Mouse (Mus musculus) embryo, embryonic 11 days (tissue): ENCODE results near the gene Olfr1390.
"Not testable (repeated sequence)": the region's sequence is repeated elsewhere in the genome, so short reads cannot be mapped to it uniquely, and the experiment has no call there.

ENCODE experiments used
- DNase-seq: peaks from one replicate; pipeline ENCODE4 v3.0.0-alpha.2; 2015

Olfr1390 gene

DNA sequence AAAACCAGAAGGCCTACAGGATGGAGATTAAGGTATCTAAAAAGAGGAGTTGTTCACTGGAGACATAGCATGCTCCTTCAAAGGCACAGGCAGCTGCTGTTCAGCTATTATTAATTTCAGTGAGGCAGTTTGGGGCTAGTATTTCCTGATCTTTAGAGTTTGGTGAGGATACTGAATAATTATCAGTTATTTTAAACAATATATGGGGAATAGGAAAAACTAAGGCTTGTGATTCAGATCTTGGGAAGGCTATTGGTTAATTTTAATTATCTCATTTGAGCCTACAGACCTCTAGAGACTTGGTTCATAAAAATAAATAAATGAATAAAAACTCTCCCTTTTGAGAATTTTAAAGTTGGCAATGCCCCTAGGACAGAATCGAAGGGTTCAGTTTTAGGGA is at the start of gene Olfr1390:
Gene Olfr1390, plus strand, starts transcription at position 301 of the 400 bp plus-strand sequence.
- no peak for DNase-seq

DNA sequence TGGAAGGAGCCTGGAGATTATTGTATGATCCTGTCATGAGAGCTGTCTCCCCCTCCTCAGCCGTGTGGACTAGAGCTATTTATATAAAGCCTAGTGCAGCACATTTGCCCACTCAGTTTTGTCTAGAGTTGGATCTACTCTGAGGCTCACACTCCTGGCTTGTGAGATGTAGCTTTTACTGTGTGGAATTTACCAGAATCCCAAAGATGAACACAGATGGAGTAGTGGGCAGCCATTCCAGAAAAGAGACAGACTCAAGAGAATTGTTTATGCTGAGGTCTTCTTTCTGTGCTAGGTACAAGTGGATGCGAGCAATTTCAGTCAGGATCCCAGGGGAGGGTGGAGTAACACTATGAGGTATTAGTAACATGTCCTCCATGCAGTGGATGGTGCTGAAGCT is 47.7 kb upstream of the Olfr1390 start:
- no peak for DNase-seq

DNA sequence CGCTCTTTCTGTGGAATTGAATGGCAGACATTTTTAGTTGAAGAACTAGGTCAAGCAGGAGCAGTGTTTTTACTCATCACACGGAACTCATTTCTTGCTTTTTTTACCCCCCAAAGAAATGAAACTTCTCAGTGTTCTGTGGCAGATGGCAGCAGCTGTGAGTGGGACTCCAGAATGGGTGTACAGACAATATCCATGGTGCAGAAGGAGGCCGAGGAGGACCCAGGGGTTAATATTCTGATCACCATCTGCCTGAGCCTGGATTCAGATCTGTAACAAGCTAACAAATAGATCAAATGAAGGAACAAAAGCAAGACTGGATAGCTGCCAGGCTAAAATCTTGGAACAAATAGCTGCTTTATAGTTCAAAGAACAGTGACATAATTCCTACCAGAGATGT is 42.2 kb upstream of the Olfr1390 start:
- DNase-seq: no peak

DNA sequence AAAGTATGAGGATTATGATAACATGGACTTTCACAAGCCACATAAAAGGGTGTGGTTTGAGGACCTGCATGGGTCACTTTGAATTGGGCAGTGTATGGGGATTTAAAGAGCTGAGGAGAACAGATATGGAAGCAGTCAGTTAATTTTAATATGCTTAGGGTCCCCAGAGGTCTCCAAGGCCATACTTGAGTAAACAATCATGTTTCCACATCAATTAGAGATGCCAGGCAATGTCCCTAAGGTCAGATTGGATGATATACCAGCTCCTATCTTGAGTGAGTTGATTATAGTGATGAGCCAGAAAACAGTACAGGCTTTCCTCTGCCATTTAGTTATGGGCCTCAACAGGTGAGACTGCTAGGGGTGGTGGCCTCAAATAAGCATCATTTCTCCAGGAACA is 30.5 kb upstream of the Olfr1390 start, which contains the start of gene Olfr10:
Gene Olfr10, plus strand, starts transcription at position 301 of the 400 bp plus-strand sequence.
- no peak for DNase-seq

DNA sequence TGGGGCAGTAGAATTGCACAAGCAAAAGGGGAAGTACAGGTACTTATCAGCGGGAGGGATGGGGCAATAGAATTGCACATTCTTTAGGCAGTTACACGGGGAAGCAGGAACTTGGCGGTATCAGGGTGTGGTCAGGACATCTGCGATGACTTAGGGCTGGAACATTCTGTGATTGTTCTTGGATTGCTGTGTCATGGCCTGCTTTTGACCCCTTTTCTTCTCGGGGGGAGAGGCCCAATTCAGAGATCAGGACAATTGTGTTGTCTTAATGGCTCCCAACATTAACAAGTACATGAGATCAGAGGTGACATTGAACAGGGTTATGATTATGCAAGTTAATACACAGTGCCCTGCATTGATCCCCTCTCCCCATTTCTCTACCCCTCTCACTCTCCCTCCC is 26.4 kb upstream of the Olfr1390 start:
- not testable (repeated sequence) for DNase-seq

DNA sequence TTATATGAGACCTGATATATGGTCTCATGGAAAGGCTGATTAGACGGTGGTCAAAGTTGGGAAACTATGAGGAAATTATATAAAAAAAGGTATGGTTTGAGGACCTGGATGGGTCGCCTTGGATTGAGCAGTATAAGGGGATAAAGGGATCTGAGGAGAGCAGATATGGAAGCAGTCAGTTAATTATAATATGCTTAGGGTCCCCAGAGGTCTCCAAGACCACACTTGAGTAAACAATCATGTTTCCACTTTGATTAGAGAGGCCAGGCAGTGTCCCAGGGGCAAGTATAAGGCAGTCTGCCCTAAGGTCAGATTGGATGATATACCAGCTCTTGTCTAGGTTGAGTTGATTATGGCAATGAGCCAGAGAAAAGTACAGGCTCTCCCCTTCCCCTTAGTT is 12.5 kb upstream of the Olfr1390 start, which contains the start of gene Olfr1391:
Gene Olfr1391, plus strand, starts transcription at position 301 of the 400 bp plus-strand sequence.
- DNase-seq: no peak

DNA sequence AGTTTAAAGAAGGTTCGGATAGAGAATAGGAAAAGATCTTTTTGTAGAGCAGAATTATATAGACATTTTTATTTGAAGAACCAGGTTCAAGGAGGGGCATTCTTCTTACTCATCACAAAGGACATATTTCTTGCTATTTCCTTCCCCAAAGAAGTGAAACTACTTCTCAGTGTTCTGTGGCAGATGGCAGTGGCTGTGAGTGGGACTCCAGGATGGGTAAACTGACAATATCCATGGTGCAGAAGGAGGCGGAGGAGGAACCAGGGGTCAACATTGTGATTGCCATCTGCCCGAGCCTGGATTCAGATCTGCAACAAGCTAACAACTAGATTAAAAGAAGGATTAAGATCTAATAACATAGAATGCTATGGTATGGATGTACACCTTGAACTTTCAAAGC is 8.3 kb upstream of the Olfr1390 start:
- no peak for DNase-seq

DNA sequence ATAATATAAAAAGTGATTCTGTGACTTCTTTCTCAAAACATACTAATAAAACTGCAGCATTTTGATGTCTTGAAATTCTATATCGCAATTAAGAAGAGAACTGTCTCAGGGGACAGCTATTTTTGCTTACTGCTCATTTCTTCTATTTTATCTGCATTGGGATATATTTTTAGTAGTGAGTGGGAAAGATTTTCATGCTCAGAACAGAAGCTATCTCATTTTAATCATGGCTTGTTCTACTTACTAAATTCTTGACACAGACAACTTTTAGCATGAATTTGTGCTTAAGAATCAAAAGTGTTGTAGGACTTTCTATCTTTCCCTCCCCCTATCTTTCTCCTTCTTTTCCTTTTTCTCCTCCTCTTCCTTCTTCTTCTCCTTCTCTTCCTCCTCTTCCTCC is 5.3 kb upstream of the Olfr1390 start:
- no peak for DNase-seq

DNA sequence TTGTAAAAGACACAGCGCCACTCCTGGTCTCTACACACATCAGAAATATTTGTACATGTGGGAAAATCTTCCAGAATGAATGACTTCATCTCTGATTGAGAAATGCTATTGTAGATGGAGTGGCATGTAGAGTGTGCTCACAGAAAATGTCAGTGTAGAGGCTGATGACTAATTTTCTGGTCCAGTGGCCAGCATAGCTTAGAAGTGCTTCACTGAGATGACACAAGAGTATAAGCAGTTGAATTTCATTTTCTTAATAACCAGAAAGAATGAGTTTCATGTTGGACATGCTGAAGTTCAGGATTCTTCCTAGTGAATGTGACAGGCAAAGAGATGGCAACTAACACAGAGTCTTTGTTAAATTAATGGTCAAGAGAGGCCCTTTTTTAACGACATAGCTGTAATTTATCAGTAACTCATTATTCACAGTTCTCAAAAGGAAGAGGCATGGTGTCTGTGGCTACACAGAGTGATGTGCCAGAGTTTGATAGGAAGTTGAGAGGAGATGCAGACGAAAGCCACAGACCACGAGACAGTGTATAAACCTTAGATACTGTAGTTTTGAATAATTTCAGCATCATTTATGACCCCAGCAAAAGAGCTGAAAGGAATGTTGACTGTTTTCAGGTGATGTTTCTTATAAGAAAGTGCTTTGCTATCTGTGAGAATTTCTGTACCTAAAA is 2.3 kb downstream of the Olfr1390 start:
- DNase-seq: no peak

DNA sequence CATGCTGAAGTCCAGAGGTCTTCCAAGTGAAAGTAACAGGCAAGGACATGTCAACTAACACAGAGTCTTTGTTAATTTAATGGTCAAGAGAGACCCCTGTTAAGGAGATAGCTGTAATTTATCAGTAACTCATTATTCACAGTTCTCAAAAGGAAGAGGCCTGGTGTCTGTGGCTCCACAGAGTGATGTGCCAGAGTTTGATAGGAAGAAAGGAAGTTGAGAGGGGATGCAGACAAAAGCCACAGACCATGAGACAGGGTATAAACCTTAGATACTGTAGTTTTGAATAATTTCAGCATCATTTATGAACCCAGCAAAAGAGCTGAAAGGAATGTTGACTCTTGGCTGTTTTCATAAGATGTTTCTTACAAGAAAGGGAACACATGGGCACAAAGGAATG is 48.1 kb downstream of the Olfr1390 start:
- DNase-seq: no peak

DNA sequence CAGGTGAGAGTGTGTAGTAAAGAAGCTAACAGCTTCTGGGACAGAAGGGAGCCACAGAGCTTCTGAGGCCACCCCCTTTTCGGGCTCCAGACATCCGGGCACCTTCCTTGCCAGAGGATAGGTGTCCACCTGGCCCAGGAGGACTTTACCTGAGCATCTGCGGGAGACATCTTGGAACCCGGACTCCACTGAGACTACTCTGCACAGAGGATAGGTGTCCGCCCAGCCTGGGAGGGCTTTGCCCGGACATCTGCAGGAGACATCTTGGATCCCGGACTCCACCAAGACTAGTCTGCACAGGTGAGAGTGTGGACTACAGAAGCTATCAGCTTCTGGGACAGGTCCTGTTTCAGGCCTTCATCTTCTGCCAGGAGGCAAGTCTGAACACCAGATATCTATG is 51.1 kb downstream of the Olfr1390 start:
- not testable (repeated sequence) for DNase-seq
